Mouse (Mus musculus) midbrain, embryonic 16.5 days (tissue): ENCODE data around the gene A730009L09Rik. TPM values are rescaled to one million over a fixed set of nuclear protein-coding genes. Genes with fewer than 3 reads are reported as not detected.

ENCODE experiments used
- ATAC-seq: fragments of 200-750 bp; cut with Nextera tagmentation; 2 replicates; pipeline ENCODE4 v1.8.0; 2017; ENCODE audit warnings: moderate TSS enrichment
- H3K27ac ChIP-seq: fragments of 300-500 bp; sonication (generic); 2 replicates; pipeline ENCODE4 v1.5.1; 2014; ENCODE audit warnings: mild to moderate bottlenecking, low read length, mixed read lengths
- H3K27me3 ChIP-seq: fragments of 300-500 bp; sonication (generic); 2 replicates; pipeline ENCODE4 v1.6.1; 2014; ENCODE audit warnings: low read depth, low read length, mixed read lengths; ENCODE audit not compliant: control insufficient read depth, insufficient read depth
- H3K36me3 ChIP-seq: fragments of 300-500 bp; sonication (generic); 2 replicates; pipeline ENCODE4 v1.6.1; 2014; ENCODE audit warnings: mild to moderate bottlenecking, low read length, moderate library complexity, mixed read lengths; ENCODE audit not compliant: control insufficient read depth, insufficient read depth
- H3K4me1 ChIP-seq: fragments of 300-500 bp; sonication (generic); 2 replicates; pipeline ENCODE4 v1.6.1; 2014; ENCODE audit warnings: mild to moderate bottlenecking, low read length, mixed read lengths; ENCODE audit not compliant: control insufficient read depth, insufficient read depth
- H3K4me2 ChIP-seq: fragments of 300-500 bp; sonication (generic); 2 replicates; pipeline ENCODE4 v1.6.1; 2014; ENCODE audit warnings: mild to moderate bottlenecking, low read length, mixed read lengths
- H3K4me3 ChIP-seq: fragments of 300-500 bp; sonication (generic); 2 replicates; pipeline ENCODE4 v1.5.1; 2014; ENCODE audit warnings: low read depth, mild to moderate bottlenecking, low read length, moderate library complexity, mixed read lengths
- H3K9ac ChIP-seq: fragments of 300-500 bp; sonication (generic); 2 replicates; pipeline ENCODE4 v1.6.1; 2014; ENCODE audit warnings: low read depth, low read length, mixed read lengths
- H3K9me3 ChIP-seq: fragments of 300-500 bp; sonication (generic); replicated peaks from 2 replicates; pipeline ENCODE4 v1.6.1; 2014; ENCODE audit warnings: mild to moderate bottlenecking, low read length, mixed read lengths; ENCODE audit not compliant: control insufficient read depth, poor library complexity, severe bottlenecking
- WGBS: fragments of 180-500 bp; shearing (Covaris S2); extraction: QIAGEN DNeasy Blood & Tissue Kit; methylation state at CpG from one replicate; pipeline ENCODE4 v1.1.7; 2014; 5-methylcytosine and 5-hydroxymethylcytosine counted together
- polyA plus RNA-seq: library from polyadenylated mRNA; unstranded; fragments of >200 nt; fragmentation: Nextera tagmentation; extraction: Ambion mirVana; gene quantifications from 2 replicates; pipeline ENCODE4 v1.2.1, GENCODE M21; 2015

Gene A730009L09Rik
- polyA plus RNA-seq, 1 experiment from 2014 or later: 0.08 TPM

GRCm38 (mm10) chr16:84485931-84486330, 29.0 kb upstream of the A730009L09Rik start:
- H3K27me3 ChIP-seq: no peaks in the 10 kb centered on the region
- no peaks in the 10 kb centered on the region for H3K4me1 ChIP-seq
- H3K4me3 ChIP-seq: no peak overlapping the region
- H3K36me3 ChIP-seq: no peaks in the 10 kb centered on the region
- WGBS: 90% methylated on average over 11 of the region's 11 CpGs
- ATAC-seq: no peak
- H3K9ac ChIP-seq: no peak overlapping the region
- no peak overlapping the region for H3K4me2 ChIP-seq
- no peaks in the 10 kb centered on the region for H3K9me3 ChIP-seq
- H3K27ac ChIP-seq: no peak overlapping the region

GRCm38 (mm10) chr16:84494818-84495217, 20.1 kb upstream of the A730009L09Rik start:
- no peaks in the 10 kb centered on the region for H3K4me1 ChIP-seq
- WGBS: 69% methylated on average over 3 of the region's 3 CpGs
- no peak for ATAC-seq
- H3K9me3 ChIP-seq: no peaks in the 10 kb centered on the region
- H3K4me3 ChIP-seq: no peak overlapping the region
- no peak overlapping the region for H3K9ac ChIP-seq
- no peaks in the 10 kb centered on the region for H3K27me3 ChIP-seq
- H3K4me2 ChIP-seq: no peak overlapping the region
- no peak overlapping the region for H3K27ac ChIP-seq
- no peaks in the 10 kb centered on the region for H3K36me3 ChIP-seq

- Histone ChIP-seq H3K36me3 (no peaks in the 10 kb centered on the region), H3K4me3 (no peak overlapping the region), H3K9ac (no peak overlapping the region), H3K27ac (no peak overlapping the region), H3K9me3 (no peaks in the 10 kb centered on the region), H3K27me3 (no peaks in the 10 kb centered on the region), H3K4me2 (no peak overlapping the region; the same call in 1 of the 2 replicates), H3K4me1 (no peaks in the 10 kb centered on the region)
- WGBS: 33% methylated on average over 2 of the region's 2 CpGs
- peak; percentile 48; the same call in 1 of the 2 replicates for ATAC-seq
Measured at GRCm38 (mm10) chr16:84495438-84495837, 19.5 kb upstream of the A730009L09Rik start.

DNA sequence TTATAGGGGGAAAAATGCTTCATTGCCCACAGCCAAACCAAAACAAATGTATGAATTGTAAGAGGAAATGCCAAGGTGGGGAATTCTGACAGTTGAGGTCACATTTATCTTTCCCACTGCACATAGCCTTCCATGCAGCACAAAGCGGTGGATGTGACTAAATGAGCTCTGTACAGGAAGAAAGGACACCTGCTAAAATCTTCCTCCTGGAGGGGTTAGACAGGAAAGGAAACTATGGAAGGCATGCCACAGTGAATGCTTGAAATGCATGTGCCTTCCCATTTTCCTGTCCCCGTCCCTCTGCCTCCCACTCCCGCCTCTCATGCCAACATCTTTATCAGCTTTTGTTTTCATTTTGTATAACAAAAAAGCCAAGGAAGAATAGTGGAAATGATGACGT, 7.2 kb upstream of the A730009L09Rik start:
- no peak for ATAC-seq
- no peaks in the 10 kb centered on the region for H3K27me3 ChIP-seq
- 0 out of 2 replicates have a peak, but pooled peaks cover 2% of the 10 kb centered on the region for H3K4me1 ChIP-seq
- H3K4me3 ChIP-seq: no peak overlapping the region
- no peaks in the 10 kb centered on the region for H3K36me3 ChIP-seq
- H3K9me3 ChIP-seq: no peaks in the 10 kb centered on the region
- no peak overlapping the region for H3K4me2 ChIP-seq
- no peak overlapping the region for H3K9ac ChIP-seq
- no peak overlapping the region for H3K27ac ChIP-seq
- 50% methylated on average over 4 of the region's 4 CpGs for WGBS

DNA sequence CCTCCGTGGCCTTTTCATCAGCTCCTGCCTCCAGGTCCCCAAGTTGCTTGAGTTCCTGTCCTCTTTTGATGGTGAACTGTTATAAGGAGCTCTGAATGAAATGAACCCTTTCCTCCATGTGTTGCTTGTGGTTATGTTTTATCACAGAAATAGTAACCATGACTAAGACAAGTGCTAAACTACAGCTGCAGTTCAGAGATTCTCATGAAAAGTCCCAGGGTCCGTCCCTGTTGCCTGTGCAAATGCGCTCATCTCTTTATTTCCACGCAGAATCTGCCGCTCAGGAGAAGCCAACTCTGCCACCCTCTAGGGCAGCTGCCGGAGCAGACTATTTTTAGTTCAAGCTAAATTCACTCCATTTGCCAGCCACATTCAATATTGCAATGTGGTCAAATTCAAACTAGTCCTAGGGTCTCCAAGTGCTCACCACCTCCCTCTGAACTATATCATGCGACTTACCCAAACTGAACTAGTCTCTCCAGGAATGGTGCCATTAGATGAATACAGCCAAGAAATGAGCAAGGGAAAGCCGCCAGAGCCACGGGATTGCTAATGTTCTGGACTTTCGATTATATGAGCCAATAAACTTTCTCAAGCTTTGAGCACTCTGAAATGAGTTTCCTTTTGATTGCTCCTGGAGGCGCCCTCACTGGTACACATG, 7.2 kb downstream of the A730009L09Rik start:
- ATAC-seq: no peak
- H3K27ac ChIP-seq: no peak overlapping the region
- no peak overlapping the region for H3K9ac ChIP-seq
- H3K27me3 ChIP-seq: no peaks in the 10 kb centered on the region
- WGBS: 94% methylated on average over 11 of the region's 11 CpGs
- no peak overlapping the region for H3K4me3 ChIP-seq
- H3K4me1 ChIP-seq: no peaks in the 10 kb centered on the region
- H3K4me2 ChIP-seq: no peak overlapping the region
- no peaks in the 10 kb centered on the region for H3K36me3 ChIP-seq
- H3K9me3 ChIP-seq: no peaks in the 10 kb centered on the region

GRCm38 (mm10) chr16:84523061-84523460, 8.1 kb downstream of the A730009L09Rik start:
- no peak for ATAC-seq
- Histone ChIP-seq H3K4me2 (no peak overlapping the region), H3K27me3 (no peaks in the 10 kb centered on the region), H3K36me3 (no peaks in the 10 kb centered on the region), H3K9me3 (no peaks in the 10 kb centered on the region), H3K9ac (no peak overlapping the region), H3K27ac (no peak overlapping the region), H3K4me3 (no peak overlapping the region), H3K4me1 (no peaks in the 10 kb centered on the region)
- WGBS: 83% methylated on average over 5 of the region's 5 CpGs

- H3K9me3 ChIP-seq: no peaks in the 10 kb centered on the region
- no peak overlapping the region for H3K4me3 ChIP-seq
- no peaks in the 10 kb centered on the region for H3K36me3 ChIP-seq
- no peak overlapping the region for H3K27ac ChIP-seq
- no peak for ATAC-seq
- no peaks in the 10 kb centered on the region for H3K27me3 ChIP-seq
- no peaks in the 10 kb centered on the region for H3K4me1 ChIP-seq
- 71% methylated on average over 11 of the region's 11 CpGs for WGBS
- H3K4me2 ChIP-seq: no peak overlapping the region
- H3K9ac ChIP-seq: no peak overlapping the region
Measured at GRCm38 (mm10) chr16:84527375-84527774, 12.5 kb downstream of the A730009L09Rik start.

GRCm38 (mm10) chr16:84532803-84533202, 17.9 kb downstream of the A730009L09Rik start:
- no peak for ATAC-seq
- Histone ChIP-seq H3K4me3 (no peak overlapping the region), H3K9me3 (no peaks in the 10 kb centered on the region), H3K4me2 (no peak overlapping the region), H3K27ac (no peak overlapping the region), H3K4me1 (no peaks in the 10 kb centered on the region), H3K9ac (no peak overlapping the region), H3K27me3 (no peaks in the 10 kb centered on the region), H3K36me3 (no peaks in the 10 kb centered on the region)
- WGBS: 93% methylated on average over 3 of the region's 3 CpGs

DNA sequence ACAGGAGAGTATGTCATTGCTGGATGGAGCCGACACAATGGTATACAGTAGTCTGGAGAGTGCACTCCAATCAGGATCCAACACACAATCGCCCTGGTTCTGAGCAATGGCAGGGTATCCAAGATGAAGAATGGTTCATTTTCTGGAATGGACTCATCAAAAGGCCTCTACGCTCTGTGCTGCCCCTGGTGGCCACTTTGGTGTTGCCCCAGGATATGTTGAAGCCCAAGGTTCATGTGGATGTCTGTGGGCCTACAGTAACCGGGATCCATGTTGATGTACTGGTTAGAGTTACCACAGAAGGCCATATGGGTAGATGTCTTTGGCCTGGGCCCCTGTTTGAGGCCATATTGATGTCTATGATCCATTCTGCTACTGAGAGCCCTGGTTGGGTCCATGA, 31.1 kb downstream of the A730009L09Rik start:
- ATAC-seq: no peak
- no peaks in the 10 kb centered on the region for H3K4me1 ChIP-seq
- no peaks in the 10 kb centered on the region for H3K9me3 ChIP-seq
- no peak overlapping the region for H3K4me2 ChIP-seq
- no peak overlapping the region for H3K9ac ChIP-seq
- H3K4me3 ChIP-seq: no peak overlapping the region
- no peak overlapping the region for H3K27ac ChIP-seq
- H3K27me3 ChIP-seq: no peaks in the 10 kb centered on the region
- WGBS: 89% methylated on average over 4 of the region's 4 CpGs
- H3K36me3 ChIP-seq: no peaks in the 10 kb centered on the region
